Mouse (Mus musculus) T-helper 17 cell (primary cell): ENCODE measurements at regions not wholly inside any gene's neighbourhood (a gene's known extent, or its start where the extent isn't known, plus 50 kb on each side); places are given as distances from the start of the nearest gene placed in this dataset.

Experiments used
- in situ Hi-C, 2 experiments: fragments of 300-600 bp; cut with MboI, MseI; formaldehyde crosslinking; loops; 1 replicate in 1 of 2; 2 replicates in 1 of 2; pipeline ENCODE4 v1.15.1; 2025; ENCODE audit warnings: high pct_unique_total_duplicates in 2 of 2

DNA sequence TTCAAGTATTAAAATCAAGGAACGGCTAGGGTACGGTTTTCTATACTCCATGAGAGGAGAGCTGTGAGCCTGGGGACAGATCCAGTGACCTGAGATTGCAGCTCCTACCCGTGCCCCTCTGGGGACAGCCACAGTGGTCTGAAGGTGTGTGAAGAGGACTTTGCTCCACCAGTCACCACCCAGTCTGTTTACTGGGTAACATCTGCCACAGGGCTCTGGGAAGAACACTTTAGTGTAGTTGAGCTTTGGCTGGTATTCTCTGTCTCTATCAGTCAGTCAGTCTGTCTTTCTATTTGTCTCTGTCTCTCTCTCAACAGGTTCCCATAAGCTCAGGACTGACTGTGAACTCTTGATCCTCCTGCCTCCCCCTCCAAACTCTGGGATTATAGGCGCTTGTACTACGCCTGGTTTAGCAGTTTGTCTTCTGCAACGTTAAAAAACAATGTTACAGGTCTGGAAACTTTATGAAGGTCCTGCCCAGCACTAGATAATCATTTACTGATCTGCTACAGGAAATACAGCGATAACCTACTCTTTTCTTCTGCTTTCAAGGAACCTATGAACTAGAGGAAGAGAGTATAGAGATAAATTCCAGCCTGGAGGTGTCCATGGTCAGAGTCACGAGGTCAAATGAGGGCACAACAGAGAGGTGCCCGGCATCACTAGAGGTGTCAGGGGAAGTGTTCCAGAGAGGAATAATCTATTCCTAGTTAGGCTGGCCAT is 50.2 kb upstream of the Slc38a2 start:
- in situ Hi-C loops: no loop called here
